Mouse (Mus musculus): ENCODE measurements around the gene Tango6. TPM values are rescaled to one million over a fixed set of nuclear protein-coding genes. Genes with fewer than 3 reads are reported as not detected.

Gene Tango6
- total RNA-seq, 2 experiments from 2014 or later = 2.0 to 3.5 TPM

Other genes with a start within 250 kb of the Tango6 start
- not detected in 2 replicates for gene 6030452D12Rik, start 182.5 kb upstream of the Tango6 start, total RNA-seq (2015; ENCODE audit: low replicate concordance)
- gene 6030452D12Rik, start 182.5 kb upstream of the Tango6 start, total RNA-seq (2017; ENCODE audit: low replicate concordance) = not detected in 2 replicates
- not detected in 2 replicates for gene Cdh3, start 172.2 kb upstream of the Tango6 start, total RNA-seq (2015; ENCODE audit: low replicate concordance)
- gene Cdh3, start 172.2 kb upstream of the Tango6 start, total RNA-seq (2017; ENCODE audit: low replicate concordance) = not detected in 2 replicates
- gene Gm10073, start 109.6 kb upstream of the Tango6 start, total RNA-seq (2015; ENCODE audit: low replicate concordance) = 20.6 and 31.1 TPM in 2 replicates
- gene Gm10073, start 109.6 kb upstream of the Tango6 start, total RNA-seq (2017; ENCODE audit: low replicate concordance) = not detected in 2 replicates
- 0.96 and 2.9 TPM in 2 replicates for gene Cdh1, start 79.7 kb upstream of the Tango6 start, total RNA-seq (2015; ENCODE audit: low replicate concordance)
- 0.84 and 1.2 TPM in 2 replicates for gene Cdh1, start 79.7 kb upstream of the Tango6 start, total RNA-seq (2017; ENCODE audit: low replicate concordance)
- not detected in 2 replicates for gene Has3, start 187.2 kb downstream of the Tango6 start, total RNA-seq (2015; ENCODE audit: low replicate concordance)
- not detected in 2 replicates for gene Has3, start 187.2 kb downstream of the Tango6 start, total RNA-seq (2017; ENCODE audit: low replicate concordance)
- 12.7 and 22.6 TPM in 2 replicates for gene Utp4, start 210.6 kb downstream of the Tango6 start, total RNA-seq (2015; ENCODE audit: low replicate concordance)
- 5.4 and 9.1 TPM in 2 replicates for gene Utp4, start 210.6 kb downstream of the Tango6 start, total RNA-seq (2017; ENCODE audit: low replicate concordance)